Mouse (Mus musculus) thymus, postnatal 25 days (tissue): ENCODE results near the gene Slc9c1.
A peak's percentile ranks its signal among the peaks of the same experiment; 100 is the strongest.

ENCODE experiments used
- DNase-seq: peaks from one replicate; pipeline ENCODE4 v3.0.0; 2022

The Slc9c1 gene

DNA sequence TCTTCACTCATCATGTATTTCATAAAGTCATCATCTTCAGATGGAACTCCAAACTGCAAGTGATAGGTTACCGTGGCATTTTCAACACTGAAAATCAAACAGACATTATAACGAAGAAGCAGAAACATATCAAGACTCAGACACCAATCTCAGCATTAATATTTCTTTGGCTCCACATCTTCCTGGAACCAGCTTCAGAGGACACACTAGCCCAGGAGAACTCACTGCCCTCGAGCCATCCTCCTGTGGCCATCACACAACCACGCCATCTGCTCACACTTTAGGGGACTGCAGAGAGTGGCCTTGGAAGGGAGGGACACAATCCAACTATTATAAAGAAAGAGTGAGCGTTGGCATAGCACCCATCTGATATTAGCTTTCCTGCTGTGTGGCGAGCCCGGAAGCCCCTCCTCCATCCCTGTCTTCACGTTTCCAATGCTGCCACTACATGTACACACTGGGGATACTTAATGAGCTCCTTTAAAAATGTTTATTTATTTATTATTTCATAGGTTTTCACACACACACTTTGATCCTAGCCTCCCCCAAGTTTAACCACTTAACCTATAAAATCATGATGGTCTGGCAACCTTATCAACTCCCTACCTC, 94.5 kb downstream of the Slc9c1 start:
- DNase-seq, result no peak

DNA sequence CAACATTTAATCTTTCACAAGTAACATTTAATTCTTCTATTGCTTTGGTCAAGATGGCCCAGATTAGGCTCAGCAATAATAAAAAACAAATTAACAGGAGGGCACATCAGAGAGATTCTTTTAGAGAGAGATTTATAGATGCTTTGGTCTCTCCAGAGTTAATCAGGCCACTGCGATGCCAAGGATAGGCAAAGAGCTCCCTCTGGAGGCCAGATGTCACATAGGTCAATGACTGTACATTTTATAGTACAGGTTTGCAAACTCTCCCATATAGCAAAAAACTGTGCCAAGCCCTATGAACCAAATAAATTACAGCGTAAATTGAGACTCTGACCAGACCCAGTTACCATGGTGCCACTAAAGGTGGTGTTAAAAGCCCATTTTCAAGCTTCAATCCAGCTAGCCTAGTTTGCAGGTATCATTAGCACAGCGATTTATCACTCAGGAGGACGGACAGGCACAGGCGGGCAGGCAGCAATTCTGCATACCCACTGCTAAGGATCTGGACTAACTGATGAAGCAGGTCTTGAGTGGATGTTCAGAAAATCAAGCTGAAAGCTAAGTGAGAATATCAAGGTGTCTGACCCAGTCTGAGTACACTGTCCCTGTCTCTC, 95.3 kb downstream of the Slc9c1 start:
- peak; percentile 63 for DNase-seq

DNA sequence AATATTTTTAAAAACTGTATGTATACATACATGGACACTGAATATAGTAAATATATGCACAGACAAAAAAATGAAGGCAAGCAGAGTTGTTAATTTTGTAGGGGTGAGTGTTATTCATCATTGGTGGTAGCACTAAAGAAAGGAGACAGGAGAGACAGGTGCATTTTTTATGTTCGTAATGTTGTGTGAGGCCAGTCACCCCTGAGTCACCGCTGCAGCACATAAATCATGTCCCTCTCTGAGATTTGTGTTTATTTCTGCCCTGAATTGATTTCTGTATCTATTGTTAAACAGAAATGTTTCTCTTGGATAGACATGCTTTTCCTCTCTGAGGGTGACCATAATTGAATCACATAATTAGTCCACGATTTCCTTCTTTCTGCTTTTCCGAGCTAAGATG, 97.3 kb downstream of the Slc9c1 start:
- no peak for DNase-seq

DNA sequence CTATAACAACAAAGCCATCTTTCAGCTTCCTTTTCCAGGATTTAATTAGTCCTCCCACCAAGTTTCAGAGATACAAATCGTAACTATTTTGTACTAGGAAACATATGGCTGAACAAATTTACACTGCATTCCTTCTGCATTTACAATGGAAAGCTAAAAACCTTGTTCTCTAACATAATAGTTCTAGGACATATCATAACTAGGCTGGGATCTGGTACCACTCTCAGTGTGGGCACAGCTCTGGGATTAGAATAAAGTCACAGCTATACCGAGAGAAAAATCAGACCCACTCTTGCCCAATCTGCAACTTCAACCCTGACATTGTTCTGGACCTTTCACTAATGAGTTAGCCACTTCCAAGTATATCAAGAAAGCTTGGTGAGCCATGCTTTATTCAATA, 100.7 kb downstream of the Slc9c1 start:
- no peak for DNase-seq

DNA sequence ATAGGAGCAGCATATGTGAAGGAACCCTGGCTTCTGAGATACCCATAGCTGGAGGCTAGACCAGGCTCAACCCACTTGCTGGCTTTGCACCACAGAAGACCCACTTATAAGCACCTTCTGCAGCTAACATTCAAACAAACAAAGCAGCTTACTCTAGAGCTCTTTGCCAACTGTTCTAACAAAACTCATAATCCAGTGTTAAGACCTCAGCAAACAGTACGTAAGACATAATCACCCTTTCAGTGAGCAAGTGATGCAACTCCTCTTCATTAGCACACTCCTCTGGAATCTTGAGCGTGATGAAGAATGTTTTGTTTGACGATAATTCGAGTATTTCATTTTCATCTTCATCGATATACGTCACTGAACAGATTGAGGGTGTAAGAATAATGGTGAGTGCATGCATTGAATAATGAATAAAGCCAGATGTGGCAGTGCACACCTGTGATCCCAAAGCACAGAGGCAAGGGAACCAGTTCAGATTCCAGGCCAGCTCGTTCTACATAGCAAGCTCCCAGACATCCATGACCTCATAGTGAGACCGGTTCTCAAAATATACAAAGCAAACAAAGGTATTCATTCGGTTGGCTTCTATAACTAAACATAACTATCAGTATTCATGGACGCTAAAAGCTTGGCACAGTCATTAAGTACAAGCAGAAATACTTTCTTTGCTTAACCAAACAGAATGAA, 105.1 kb downstream of the Slc9c1 start:
- no peak for DNase-seq

DNA sequence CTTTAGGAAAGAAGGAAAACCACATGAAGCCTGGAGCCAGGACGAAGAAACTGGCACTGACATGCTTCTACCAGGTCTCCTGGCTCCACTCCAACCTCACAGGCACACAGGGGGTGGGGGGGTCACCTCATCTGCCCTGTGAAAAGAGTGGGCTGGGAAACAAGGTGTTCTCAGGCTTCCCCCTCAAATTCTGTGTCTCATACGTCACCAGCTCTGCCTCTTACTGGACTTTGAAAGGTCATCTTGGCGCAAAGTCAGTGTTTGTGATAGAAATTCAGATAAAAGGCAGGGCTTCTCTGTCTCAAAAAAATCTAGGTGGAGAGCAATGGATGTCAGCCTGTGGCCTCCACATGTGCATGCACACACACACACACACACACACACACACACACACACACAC, 106.2 kb downstream of the Slc9c1 start:
- no peak for DNase-seq

DNA sequence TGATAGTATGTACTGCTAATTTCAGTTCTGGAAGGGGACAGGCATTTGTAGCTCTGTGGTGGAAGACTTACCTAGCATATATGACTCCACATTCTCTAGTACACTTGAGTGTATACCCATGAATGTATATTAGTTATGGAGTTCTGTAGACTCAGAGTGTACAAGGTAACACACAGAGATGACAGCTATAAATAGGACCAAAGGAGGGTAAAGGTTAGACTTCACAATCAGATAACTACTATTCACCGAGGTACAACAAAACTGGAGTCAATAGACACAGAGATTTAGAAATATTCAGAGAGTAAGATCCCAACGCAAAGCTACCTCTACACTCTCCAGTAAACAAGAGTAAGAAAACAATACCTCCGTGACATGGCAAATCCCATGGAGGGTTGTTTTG, 108.8 kb downstream of the Slc9c1 start:
- no peak for DNase-seq

DNA sequence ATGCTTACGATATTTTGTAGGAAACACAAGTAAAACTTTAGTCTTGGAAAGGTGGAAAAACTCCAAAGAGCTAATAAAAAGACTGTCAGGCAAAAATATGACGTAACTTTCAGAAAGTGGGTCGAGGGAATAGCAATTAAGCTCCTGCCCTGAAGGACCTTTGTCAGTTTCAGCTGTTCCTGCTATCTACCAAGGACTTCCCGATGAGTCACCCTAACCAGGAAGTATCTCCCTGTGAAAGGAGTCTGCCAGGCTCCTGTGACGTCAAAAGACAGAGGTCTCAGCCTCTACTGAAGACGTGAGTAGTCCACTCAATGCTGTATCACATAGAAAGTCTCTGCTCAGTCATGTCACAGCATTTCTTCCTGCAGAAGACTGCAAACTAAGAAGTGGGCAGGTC, 109.3 kb downstream of the Slc9c1 start:
- no peak for DNase-seq

DNA sequence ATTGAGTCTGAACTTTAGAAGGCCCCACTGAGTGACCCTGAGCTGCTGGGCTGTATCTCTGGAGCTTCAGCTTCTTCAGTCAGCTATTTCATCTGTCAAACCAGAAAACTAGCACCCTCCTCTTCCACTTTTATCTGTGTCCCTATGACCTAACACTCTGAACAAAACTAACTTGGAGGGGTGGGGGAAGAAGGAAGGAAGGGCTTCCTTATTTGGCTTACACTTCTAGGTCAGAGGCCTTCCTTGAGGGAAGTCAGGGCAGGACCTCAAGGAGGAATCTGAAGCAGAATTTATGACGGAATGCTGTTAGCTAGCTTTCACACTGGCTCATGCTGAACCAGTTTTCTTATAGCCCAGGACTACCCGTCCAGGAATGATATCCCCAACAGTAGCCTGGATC, 116.4 kb downstream of the Slc9c1 start:
- no peak for DNase-seq

DNA sequence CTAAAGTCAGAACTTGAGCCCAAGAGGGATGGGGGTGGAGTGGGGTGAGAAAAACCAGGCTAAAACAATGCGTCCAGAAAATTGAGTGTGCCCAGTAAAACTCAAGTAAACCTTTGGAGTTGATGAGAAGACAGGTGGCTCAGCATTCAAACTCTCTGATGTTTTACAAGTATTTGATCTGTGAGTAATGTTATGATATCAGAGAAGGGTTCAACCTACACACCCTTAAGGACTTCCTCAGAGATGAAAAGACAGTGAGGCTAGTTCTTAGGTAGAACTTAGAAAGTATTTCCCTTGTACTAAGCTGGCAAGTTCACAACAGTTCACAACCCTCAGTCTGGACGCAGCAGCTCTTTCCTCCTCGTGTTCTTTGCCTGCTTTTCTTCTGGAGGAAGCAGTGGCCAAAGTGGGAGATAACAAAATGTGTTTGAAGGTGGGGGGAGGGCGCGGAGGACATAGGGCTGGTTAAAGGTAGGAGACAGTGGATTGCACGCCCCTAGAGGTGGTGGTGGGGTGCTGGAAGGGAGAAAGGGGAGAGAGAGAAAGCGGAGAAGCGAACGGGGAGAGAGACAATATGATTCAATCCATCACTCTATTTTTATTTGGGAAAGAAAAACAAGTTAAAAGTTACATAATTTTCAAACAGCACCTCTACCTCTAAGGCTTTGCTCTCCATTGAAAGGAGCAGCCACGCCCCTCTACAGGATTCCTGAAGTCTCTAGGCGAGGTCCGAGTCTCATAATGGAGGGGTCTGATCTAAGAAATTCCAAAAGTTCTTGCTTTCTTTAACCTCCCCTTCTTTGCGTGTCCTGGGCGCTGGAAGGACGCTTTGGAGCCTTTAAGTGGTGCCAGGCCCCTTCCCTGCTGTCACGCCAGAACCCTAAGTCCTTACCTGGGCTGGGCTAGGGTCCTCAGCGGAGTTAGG, 118.2 kb downstream of the Slc9c1 start:
- DNase-seq, result no peak

DNA sequence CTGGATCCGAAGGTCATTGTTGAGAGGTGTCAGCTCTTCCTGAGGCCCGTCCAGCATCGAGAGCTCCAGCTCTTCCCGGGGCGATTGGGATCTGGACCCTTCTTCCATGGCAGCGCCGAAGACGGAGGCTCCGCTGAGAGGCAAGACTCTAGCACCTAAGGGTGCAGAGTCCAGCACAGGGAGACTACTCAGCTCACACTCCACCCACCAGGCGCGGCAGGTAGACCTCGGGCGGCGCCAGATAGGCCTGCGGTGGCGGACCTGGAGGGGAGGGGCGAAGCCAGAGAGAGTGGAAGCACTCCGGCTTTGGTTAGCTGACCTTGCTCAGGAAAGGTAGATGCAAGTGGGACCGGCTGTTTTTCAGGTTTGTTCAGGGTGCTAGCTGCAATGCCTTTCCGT, 118.8 kb downstream of the Slc9c1 start, which contains the start of gene BC016579:
Gene BC016579, minus strand, starts transcription at position 135 of the 399 bp plus-strand sequence.
- DNase-seq, result peak; percentile 16

DNA sequence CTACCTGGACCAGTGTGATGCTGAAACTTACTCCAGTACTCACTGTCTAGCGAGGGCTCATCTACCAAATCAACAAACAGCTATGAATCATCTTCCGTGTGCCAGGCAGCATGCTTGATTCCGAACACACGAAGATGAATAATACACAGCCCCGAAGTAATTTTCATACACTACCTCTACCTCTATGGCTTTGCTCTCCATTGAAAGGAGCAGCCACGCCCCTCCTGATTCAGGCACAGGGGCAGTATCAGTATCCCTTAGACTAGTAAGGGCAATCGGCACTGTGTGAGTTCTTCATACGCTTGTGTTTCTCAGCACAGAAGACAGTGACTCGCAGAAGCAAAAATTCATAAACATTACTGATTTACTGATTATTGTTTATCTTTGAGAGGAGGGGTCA, 119.4 kb downstream of the Slc9c1 start:
- DNase-seq, result no peak
